Mouse (Mus musculus): ENCODE data around the gene Fosl2. TPM values are rescaled to one million over a fixed set of nuclear protein-coding genes. Genes with fewer than 3 reads are reported as not detected.
"Not testable (repeated sequence)": the region's sequence is repeated elsewhere in the genome, so short reads cannot be mapped to it uniquely, and the experiment has no call there.

The Fosl2 gene
- polyA plus RNA-seq, 1 experiment from 2014 or later, result 3.3 TPM

DNA sequence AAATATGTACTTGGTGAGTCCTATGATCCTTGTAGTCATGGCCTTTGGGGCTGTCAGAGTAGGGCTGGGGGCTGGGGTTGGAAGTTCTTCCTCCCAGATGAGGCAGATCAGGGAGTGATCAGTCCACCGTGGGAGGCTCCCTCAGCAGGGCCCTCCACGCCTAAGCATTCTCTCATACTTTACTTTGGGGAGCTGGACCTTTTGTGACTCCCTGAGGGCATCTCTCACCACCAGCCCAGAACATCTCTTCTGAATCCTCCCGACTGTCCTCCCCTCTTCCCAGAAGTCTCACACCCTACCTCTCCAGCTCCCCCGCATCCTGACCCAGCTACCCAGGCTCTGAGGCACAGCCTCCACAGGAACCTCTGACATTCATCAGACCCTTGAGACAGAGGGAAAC, 15.6 kb downstream of the Fosl2 start:
- ATAC-seq (ENCODE audit: insufficient number of reproducible peaks, low FRiP score), result no peak
- no peak overlapping the region for H3K9ac ChIP-seq
- H3K4me1 ChIP-seq (replicated peaks), result peaks cover 15% of the 10 kb centered on the region; the same call in 1 of the 2 replicates
- H3K36me3 ChIP-seq, result peaks cover 96% of the 10 kb centered on the region
- H3K4me3 ChIP-seq, result no peak overlapping the region
- no peaks in the 10 kb centered on the region for H3K27me3 ChIP-seq (replicated peaks)
- no peak overlapping the region for H3K4me2 ChIP-seq
- no peak overlapping the region for H3K27ac ChIP-seq (ENCODE audit: poor library complexity, severe bottlenecking)
- WGBS, result 56% methylated on average over 4 of the region's 4 CpGs
- H3K9me3 ChIP-seq (replicated peaks), result no peaks in the 10 kb centered on the region

DNA sequence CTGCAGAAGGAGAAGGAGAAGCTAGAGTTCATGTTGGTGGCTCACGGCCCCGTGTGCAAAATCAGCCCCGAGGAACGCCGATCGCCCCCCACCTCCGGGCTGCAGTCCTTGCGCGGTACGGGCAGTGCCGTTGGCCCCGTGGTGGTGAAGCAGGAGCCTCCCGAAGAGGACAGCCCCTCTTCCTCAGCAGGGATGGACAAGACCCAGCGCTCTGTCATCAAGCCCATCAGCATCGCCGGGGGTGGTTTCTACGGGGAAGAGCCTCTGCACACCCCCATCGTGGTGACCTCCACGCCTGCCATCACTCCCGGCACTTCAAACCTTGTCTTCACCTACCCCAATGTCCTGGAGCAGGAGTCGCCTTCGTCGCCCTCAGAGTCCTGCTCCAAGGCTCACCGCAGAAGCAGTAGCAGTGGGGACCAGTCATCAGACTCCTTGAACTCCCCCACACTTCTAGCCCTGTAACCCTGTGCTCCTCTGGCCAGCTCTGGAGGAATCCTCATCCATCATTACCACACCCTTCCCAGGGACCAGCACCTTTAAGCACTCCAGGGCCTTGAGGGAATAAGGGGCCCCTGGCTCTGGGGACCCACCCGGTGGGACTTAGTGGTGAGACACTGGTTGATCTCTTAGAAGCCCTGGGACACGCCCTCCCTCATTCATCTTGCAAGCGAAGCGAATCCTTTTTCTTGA, 17.3 kb downstream of the Fosl2 start:
- Histone ChIP-seq H3K9me3 (replicated peaks) (no peaks in the 10 kb centered on the region), H3K9ac (no peak overlapping the region), H3K4me3 (no peak overlapping the region), H3K4me2 (no peak overlapping the region), H3K36me3 (peaks cover 82% of the 10 kb centered on the region), H3K27ac (ENCODE audit: poor library complexity, severe bottlenecking) (no peak overlapping the region), H3K4me1 (replicated peaks) (peaks cover 14% of the 10 kb centered on the region; the same call in 1 of the 2 replicates), H3K27me3 (replicated peaks) (no peaks in the 10 kb centered on the region)
- 65% methylated on average over 28 of the region's 28 CpGs for WGBS
- ATAC-seq (ENCODE audit: insufficient number of reproducible peaks, low FRiP score), result no peak

DNA sequence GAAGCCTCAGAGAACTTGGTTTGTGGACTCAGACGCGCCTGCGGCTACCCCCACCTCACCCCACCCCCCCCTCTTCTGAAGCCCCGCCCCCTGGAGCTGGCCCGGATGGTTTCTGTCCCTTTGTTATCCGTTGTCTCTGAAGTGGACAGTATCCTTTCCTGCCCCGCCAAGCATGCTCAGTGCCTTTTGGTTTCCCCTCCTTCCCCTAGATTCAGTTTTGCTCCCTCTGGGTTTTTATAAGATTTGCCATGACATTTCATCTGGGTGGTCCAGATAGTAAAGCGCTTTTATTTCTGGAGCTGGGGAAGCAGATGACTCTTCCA, 17.8 kb downstream of the Fosl2 start:
- H3K36me3 ChIP-seq, result peaks cover 77% of the 10 kb centered on the region
- WGBS, result 47% methylated on average over 8 of the region's 8 CpGs
- no peak overlapping the region for H3K4me2 ChIP-seq
- peaks cover 14% of the 10 kb centered on the region; the same call in 1 of the 2 replicates for H3K4me1 ChIP-seq (replicated peaks)
- no peak overlapping the region for H3K27ac ChIP-seq (ENCODE audit: poor library complexity, severe bottlenecking)
- ATAC-seq (ENCODE audit: insufficient number of reproducible peaks, low FRiP score), result no peak
- no peak overlapping the region for H3K4me3 ChIP-seq
- H3K27me3 ChIP-seq (replicated peaks), result no peaks in the 10 kb centered on the region
- no peaks in the 10 kb centered on the region for H3K9me3 ChIP-seq (replicated peaks)
- no peak overlapping the region for H3K9ac ChIP-seq

DNA sequence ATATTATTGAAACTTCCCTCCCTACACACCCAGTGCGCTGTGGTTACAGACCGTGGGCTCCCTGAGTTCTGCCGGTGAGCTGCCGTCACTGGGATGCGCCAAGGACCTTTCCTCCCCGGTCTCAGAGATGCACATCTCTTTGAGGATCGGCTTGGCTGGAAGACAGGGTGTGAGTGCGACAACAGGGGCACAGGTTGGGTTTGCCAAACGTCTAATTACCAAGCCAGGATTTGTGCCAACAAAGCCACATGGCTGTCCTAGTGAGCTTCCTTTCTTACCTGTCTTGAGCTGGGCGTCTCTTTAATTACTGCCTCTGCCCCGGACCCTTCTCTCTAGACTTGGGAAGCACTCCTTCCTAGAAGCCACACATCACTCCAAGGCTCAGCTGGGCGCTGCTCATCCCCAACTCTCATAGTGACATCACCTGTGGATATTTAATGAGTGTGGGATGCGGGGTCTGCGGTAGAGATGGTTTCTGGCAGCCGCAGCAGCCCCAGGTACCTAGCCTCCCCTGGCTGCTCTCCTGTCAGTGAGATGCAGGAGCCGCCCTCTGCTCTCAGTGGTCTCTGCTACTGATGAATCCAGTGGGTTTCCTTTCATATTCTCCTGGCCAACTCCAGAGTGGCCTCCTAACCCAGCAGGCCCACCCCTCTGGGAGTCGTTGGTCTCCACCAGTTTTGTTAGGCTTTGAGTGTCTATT, 18.3 kb downstream of the Fosl2 start:
- Histone ChIP-seq H3K4me2 (no peak overlapping the region), H3K9ac (no peak overlapping the region), H3K4me1 (replicated peaks) (peaks cover 14% of the 10 kb centered on the region; the same call in 1 of the 2 replicates), H3K4me3 (no peak overlapping the region), H3K36me3 (peaks cover 71% of the 10 kb centered on the region), H3K27me3 (replicated peaks) (no peaks in the 10 kb centered on the region), H3K9me3 (replicated peaks) (no peaks in the 10 kb centered on the region), H3K27ac (ENCODE audit: poor library complexity, severe bottlenecking) (no peak overlapping the region)
- no peak for ATAC-seq (ENCODE audit: insufficient number of reproducible peaks, low FRiP score)
- 82% methylated on average over 17 of the region's 17 CpGs for WGBS

DNA sequence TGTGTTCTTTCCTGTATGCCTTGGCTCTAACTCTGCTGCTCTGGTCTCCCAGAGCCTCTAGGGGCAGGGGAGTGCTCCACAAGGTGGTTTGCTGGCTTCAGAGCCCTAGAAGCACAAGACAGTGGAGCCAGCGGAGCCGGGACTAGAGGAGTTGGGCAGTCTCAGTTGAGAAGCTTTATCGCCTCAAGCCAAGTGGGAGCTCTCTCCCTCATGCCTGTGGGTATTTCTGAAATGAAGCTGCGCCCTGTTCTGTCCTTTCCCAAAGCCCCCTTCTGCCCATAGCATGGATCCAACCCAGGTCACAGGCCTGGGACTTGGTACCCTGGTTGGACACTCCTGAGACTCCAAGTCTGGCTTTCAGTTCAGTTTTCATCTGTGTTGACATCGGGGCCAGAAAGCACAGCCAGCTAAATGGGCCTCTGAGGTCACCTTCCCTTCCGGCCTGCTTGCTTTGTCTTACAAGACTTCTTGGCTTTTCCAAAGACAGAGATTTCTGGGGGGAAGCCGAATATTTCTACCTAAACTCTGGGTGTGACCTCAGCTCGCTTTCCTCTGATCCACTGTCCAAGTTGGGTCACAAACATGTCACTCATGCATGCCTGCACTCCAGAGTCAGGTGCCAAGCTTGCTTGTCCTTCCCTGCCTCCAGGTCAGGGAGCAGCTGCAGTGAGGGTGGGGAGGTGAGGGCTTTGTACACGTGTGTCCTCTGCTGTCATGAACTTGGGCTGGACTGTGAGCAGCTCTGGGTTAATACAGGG, 19.5 kb downstream of the Fosl2 start:
- Histone ChIP-seq H3K27ac (ENCODE audit: poor library complexity, severe bottlenecking) (no peak overlapping the region), H3K9me3 (replicated peaks) (no peaks in the 10 kb centered on the region), H3K4me2 (no peak overlapping the region), H3K4me3 (no peak overlapping the region), H3K27me3 (replicated peaks) (no peaks in the 10 kb centered on the region), H3K9ac (no peak overlapping the region), H3K36me3 (peaks cover 61% of the 10 kb centered on the region), H3K4me1 (replicated peaks) (peaks cover 19% of the 10 kb centered on the region; the same call in 1 of the 2 replicates)
- no peak for ATAC-seq (ENCODE audit: insufficient number of reproducible peaks, low FRiP score)
- WGBS, result 75% methylated on average over 9 of the region's 9 CpGs

DNA sequence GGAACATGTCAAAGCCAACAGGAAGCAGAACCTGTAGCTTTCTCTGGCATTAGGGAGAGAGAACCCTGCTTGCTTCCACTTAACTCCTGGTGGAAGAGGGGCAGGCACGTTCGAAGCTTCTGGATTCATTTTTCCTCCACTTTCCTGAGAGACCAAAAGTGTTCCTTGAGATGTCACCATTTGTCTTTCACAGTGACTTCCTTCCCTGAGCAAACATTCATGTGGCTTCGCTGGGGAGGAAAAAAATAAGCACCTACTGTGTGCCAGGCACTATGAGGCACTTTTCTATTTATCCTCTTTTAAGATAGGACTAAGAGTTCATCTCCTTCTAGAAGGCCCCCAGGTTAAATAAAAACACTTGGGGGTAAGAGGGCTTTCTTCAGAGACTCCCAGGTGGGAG, 20.3 kb downstream of the Fosl2 start:
- no peak overlapping the region for H3K4me2 ChIP-seq
- WGBS, result 67% methylated on average over 3 of the region's 3 CpGs
- peaks cover 27% of the 10 kb centered on the region for H3K4me1 ChIP-seq (replicated peaks)
- H3K9ac ChIP-seq, result no peak overlapping the region
- no peak overlapping the region for H3K4me3 ChIP-seq
- no peaks in the 10 kb centered on the region for H3K27me3 ChIP-seq (replicated peaks)
- H3K36me3 ChIP-seq, result peaks cover 53% of the 10 kb centered on the region
- no peaks in the 10 kb centered on the region for H3K9me3 ChIP-seq (replicated peaks)
- no peak overlapping the region for H3K27ac ChIP-seq (ENCODE audit: poor library complexity, severe bottlenecking)
- no peak for ATAC-seq (ENCODE audit: insufficient number of reproducible peaks, low FRiP score)

- Histone ChIP-seq H3K27ac (ENCODE audit: poor library complexity, severe bottlenecking) (no peak overlapping the region), H3K4me2 (no peak overlapping the region), H3K9me3 (replicated peaks) (no peaks in the 10 kb centered on the region), H3K4me1 (replicated peaks) (peaks cover 17% of the 10 kb centered on the region), H3K4me3 (no peak overlapping the region), H3K36me3 (no peaks in the 10 kb centered on the region), H3K27me3 (replicated peaks) (no peaks in the 10 kb centered on the region), H3K9ac (no peak overlapping the region)
- no peak for ATAC-seq (ENCODE audit: insufficient number of reproducible peaks, low FRiP score)
- 78% methylated on average over 3 of the region's 3 CpGs for WGBS
Measured at GRCm38 (mm10) chr5:32163478-32164043, 28.0 kb downstream of the Fosl2 start.

- Histone ChIP-seq H3K4me3 (no peak overlapping the region), H3K9me3 (replicated peaks) (no peaks in the 10 kb centered on the region), H3K27ac (ENCODE audit: poor library complexity, severe bottlenecking) (no peak overlapping the region), H3K4me2 (no peak overlapping the region), H3K36me3 (no peaks in the 10 kb centered on the region), H3K27me3 (replicated peaks) (no peaks in the 10 kb centered on the region), H3K9ac (no peak overlapping the region), H3K4me1 (replicated peaks) (no peaks in the 10 kb centered on the region)
- no peak for ATAC-seq (ENCODE audit: insufficient number of reproducible peaks, low FRiP score)
- WGBS, result 65% methylated on average over 2 of the region's 2 CpGs
Measured at GRCm38 (mm10) chr5:32172188-32172587, 36.6 kb downstream of the Fosl2 start.

- Histone ChIP-seq H3K27ac (ENCODE audit: poor library complexity, severe bottlenecking) (no peak overlapping the region), H3K4me2 (no peak overlapping the region), H3K4me3 (no peak overlapping the region), H3K27me3 (replicated peaks) (no peaks in the 10 kb centered on the region), H3K9me3 (replicated peaks) (no peaks in the 10 kb centered on the region), H3K4me1 (replicated peaks) (no peaks in the 10 kb centered on the region), H3K9ac (no peak overlapping the region), H3K36me3 (no peaks in the 10 kb centered on the region)
- no peak for ATAC-seq (ENCODE audit: insufficient number of reproducible peaks, low FRiP score)
- WGBS, result 45% methylated on average over 2 of the region's 2 CpGs
Measured at GRCm38 (mm10) chr5:32176800-32177199, 41.2 kb downstream of the Fosl2 start.

- Histone ChIP-seq H3K4me1 (replicated peaks) (peaks cover under 1% of the 10 kb centered on the region; the same call in 1 of the 2 replicates), H3K9me3 (replicated peaks) (no peaks in the 10 kb centered on the region), H3K27me3 (replicated peaks) (no peaks in the 10 kb centered on the region), H3K4me3 (no peak overlapping the region), H3K27ac (ENCODE audit: poor library complexity, severe bottlenecking) (no peak overlapping the region), H3K36me3 (no peaks in the 10 kb centered on the region), H3K4me2 (no peak overlapping the region), H3K9ac (no peak overlapping the region)
- no peak for ATAC-seq (ENCODE audit: insufficient number of reproducible peaks, low FRiP score)
- 73% methylated on average over 4 of the region's 4 CpGs for WGBS
Measured at GRCm38 (mm10) chr5:32177737-32178136, 42.1 kb downstream of the Fosl2 start.

- not testable (repeated sequence) for H3K27me3 ChIP-seq (replicated peaks); H3K4me2 ChIP-seq; H3K9ac ChIP-seq; H3K4me1 ChIP-seq (replicated peaks); ATAC-seq (ENCODE audit: insufficient number of reproducible peaks, low FRiP score); H3K36me3 ChIP-seq; H3K4me3 ChIP-seq; H3K9me3 ChIP-seq (replicated peaks); H3K27ac ChIP-seq (ENCODE audit: poor library complexity, severe bottlenecking)
- WGBS, result 78% methylated on average over 5 of the region's 6 CpGs
Measured at GRCm38 (mm10) chr5:32178720-32179119, 43.1 kb downstream of the Fosl2 start.
